Mouse (Mus musculus) ES-Bruce4 (cell line): ENCODE results near the gene Tesk1. TPM values are rescaled to one million over a fixed set of nuclear protein-coding genes. Genes with fewer than 3 reads are reported as not detected.

Source experiments
- H3K27ac ChIP-seq: 2 replicates; pipeline ENCODE4 v1.5.1; 2012; ENCODE audit warnings: low read length, inconsistent platforms; ENCODE audit not compliant: insufficient read depth
- H3K27me3 ChIP-seq: 2 replicates; pipeline ENCODE4 v1.6.1; 2012; ENCODE audit warnings: mild to moderate bottlenecking, low read length, inconsistent platforms; ENCODE audit not compliant: control insufficient read depth, poor library complexity, insufficient read depth, severe bottlenecking
- H3K36me3 ChIP-seq: 2 replicates; pipeline ENCODE4 v1.6.1; 2012; ENCODE audit warnings: inconsistent platforms, mild to moderate bottlenecking, low read length, moderate library complexity; ENCODE audit not compliant: control insufficient read depth, poor library complexity, insufficient read depth, severe bottlenecking
- H3K4me1 ChIP-seq: one replicate; pipeline ENCODE4 v1.8.1; 2011; ENCODE audit warnings: low read length; ENCODE audit not compliant: control insufficient read depth, insufficient read depth
- H3K4me3 ChIP-seq: 2 replicates; pipeline ENCODE4 v1.5.1; 2011; ENCODE audit warnings: low read depth, mild to moderate bottlenecking, low read length
- H3K9ac ChIP-seq: 2 replicates; pipeline ENCODE4 v1.6.1; 2012; ENCODE audit warnings: low read depth, mild to moderate bottlenecking, inconsistent platforms; ENCODE audit not compliant: poor library complexity, severe bottlenecking
- H3K9me3 ChIP-seq: replicated peaks from 2 replicates; pipeline ENCODE4 v1.6.1; 2012; ENCODE audit warnings: mild to moderate bottlenecking, low read length, inconsistent platforms; ENCODE audit not compliant: control insufficient read depth, poor library complexity, insufficient read depth, severe bottlenecking
- CTCF ChIP-seq: IDR thresholded peaks from one replicate; pipeline ENCODE4 v1.8.1; 2011; ENCODE audit warnings: low read depth, low read length
- EP300 ChIP-seq: IDR thresholded peaks from 2 replicates; pipeline ENCODE4 v1.6.1; 2011; ENCODE audit warnings: low read depth, low read length; ENCODE audit not compliant: insufficient read depth
- POLR2A ChIP-seq: IDR thresholded peaks from one replicate; pipeline ENCODE4 v1.8.1; 2011; ENCODE audit warnings: low read length; ENCODE audit not compliant: insufficient read depth
- polyA plus RNA-seq: library from polyadenylated mRNA; stranded (reverse); fragments of >200 nt; gene quantifications from 2 replicates; pipeline ENCODE4 v1.2.4, GENCODE M21; 2011; ENCODE audit warnings: low read depth; ENCODE audit not compliant: missing spikeins, insufficient read depth, insufficient read length

Tesk1 gene
- polyA plus RNA-seq = 12.6 and 14.9 TPM in 2 replicates

DNA sequence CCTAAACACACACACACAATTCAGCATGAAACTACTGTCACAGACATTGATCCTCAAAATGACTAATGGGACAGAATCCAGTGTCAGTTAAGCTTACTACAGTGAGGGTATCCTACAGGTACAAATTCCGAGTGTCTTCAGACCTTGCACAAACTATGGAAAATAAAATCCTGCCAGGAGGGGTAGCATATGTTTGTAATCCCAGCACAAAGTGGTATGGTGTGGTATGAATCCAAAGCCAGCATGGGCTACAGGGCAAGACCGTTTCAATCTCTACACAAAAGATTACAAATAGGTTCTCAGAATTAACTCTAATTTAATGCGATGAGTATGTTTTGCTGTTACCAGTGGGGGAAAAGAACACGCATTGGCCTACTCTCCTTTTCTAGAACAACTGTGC lies at the start of gene Tesk1:
TSS of gene Tesk1 (plus strand) at position 301 of the 400 bp plus-strand sequence.
- Histone ChIP-seq H3K9ac (peak within 1 kb of the TSS; percentile 94), H3K27ac (peak within 1 kb of the TSS; percentile 2; the same call in 1 of the 2 replicates), H3K4me1 (peaks cover 2% of the 10 kb centered on the region), H3K36me3 (0 out of 2 replicates have a peak, but pooled peaks cover 1% of the 10 kb centered on the region), H3K9me3 (no peaks in the 10 kb centered on the region), H3K27me3 (no peaks in the 10 kb centered on the region), H3K4me3 (peak within 1 kb of the TSS; percentile 72)
- TF ChIP-seq EP300 (no peak), POLR2A (no peak), CTCF (no peak)

- H3K9me3 ChIP-seq = no peaks in the 10 kb centered on the region
- TF ChIP-seq POLR2A = no peak
- no peak for TF ChIP-seq CTCF
- TF ChIP-seq EP300 = no peak
- H3K27ac ChIP-seq = no peak overlapping the region
- no peak overlapping the region for H3K9ac ChIP-seq
- no peak overlapping the region for H3K4me3 ChIP-seq
- no peaks in the 10 kb centered on the region for H3K27me3 ChIP-seq
- peaks cover 9% of the 10 kb centered on the region for H3K4me1 ChIP-seq
- H3K36me3 ChIP-seq = no peaks in the 10 kb centered on the region
These were observed 47.3 kb upstream of the Tesk1 start for GRCm38 (mm10) chr4:43394345-43394891.

DNA sequence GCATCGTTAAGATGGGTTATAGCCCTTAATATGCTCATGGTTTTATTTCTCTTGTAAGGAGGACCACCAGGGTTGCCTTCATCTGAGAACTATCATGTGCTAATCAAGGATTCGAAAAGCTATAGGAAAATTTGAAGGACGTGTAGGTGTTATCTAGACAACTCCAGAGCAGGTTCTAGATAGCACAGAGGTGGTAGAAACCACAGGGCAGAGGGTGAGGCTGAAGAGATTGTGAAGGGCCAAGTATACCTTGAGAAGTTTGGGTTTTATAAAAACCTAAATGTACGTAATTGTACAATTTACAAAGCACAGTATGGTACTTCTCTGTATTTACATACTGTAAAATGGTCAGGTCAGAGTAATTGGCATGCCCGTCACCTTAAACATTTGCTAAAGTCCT lies 46.6 kb upstream of the Tesk1 start:
- Histone ChIP-seq H3K4me3 (no peak overlapping the region), H3K4me1 (peaks cover 9% of the 10 kb centered on the region), H3K9me3 (no peaks in the 10 kb centered on the region), H3K36me3 (no peaks in the 10 kb centered on the region), H3K27ac (no peak overlapping the region), H3K9ac (no peak overlapping the region), H3K27me3 (no peaks in the 10 kb centered on the region)
- TF ChIP-seq CTCF (no peak), POLR2A (no peak), EP300 (no peak)

GRCm38 (mm10) chr4:43395836-43396235 lies 45.9 kb upstream of the Tesk1 start:
- Histone ChIP-seq H3K4me3 (no peak overlapping the region), H3K27ac (no peak overlapping the region), H3K27me3 (no peaks in the 10 kb centered on the region), H3K9ac (no peak overlapping the region), H3K36me3 (no peaks in the 10 kb centered on the region), H3K9me3 (no peaks in the 10 kb centered on the region), H3K4me1 (peaks cover 7% of the 10 kb centered on the region)
- TF ChIP-seq EP300 = no peak
- TF ChIP-seq POLR2A = no peak
- TF ChIP-seq CTCF = no peak

GRCm38 (mm10) chr4:43396381-43396780 lies 45.4 kb upstream of the Tesk1 start:
- no peak overlapping the region for H3K27ac ChIP-seq
- no peaks in the 10 kb centered on the region for H3K27me3 ChIP-seq
- TF ChIP-seq EP300 = no peak
- H3K9ac ChIP-seq = no peak overlapping the region
- H3K4me1 ChIP-seq = peaks cover 7% of the 10 kb centered on the region
- no peaks in the 10 kb centered on the region for H3K36me3 ChIP-seq
- no peaks in the 10 kb centered on the region for H3K9me3 ChIP-seq
- H3K4me3 ChIP-seq = no peak overlapping the region

DNA sequence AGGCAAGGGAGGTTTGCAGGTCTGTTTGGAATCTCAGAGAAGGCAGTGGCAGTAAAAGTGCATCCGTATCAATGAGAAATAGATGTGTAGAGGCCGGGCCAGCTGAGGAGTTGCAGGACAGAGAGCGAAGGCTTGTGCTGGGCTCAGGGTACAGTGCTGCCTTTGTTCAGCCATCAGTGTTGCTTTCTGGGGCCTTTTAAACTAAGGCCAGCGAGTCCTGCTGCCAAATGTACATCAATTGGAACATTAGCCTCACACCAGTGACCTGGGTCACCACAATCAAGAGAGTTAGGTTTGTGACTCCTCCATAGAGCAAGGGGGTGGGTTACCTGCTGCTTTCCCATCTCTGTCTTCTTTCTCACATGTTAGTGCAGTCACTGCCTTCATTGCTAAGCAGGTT lies 43.7 kb upstream of the Tesk1 start:
- no peak overlapping the region; the same call in 1 of the 2 replicates for H3K27ac ChIP-seq
- peaks cover 7% of the 10 kb centered on the region for H3K4me1 ChIP-seq
- H3K27me3 ChIP-seq = no peaks in the 10 kb centered on the region
- no peaks in the 10 kb centered on the region for H3K9me3 ChIP-seq
- no peak overlapping the region for H3K4me3 ChIP-seq
- no peaks in the 10 kb centered on the region for H3K36me3 ChIP-seq
- TF ChIP-seq EP300 (no peak), POLR2A (no peak), CTCF (no peak)
- no peak overlapping the region for H3K9ac ChIP-seq
